Mouse (Mus musculus) embryonic facial prominence, embryonic 11.5 days (tissue): ENCODE measurements around the gene Gtf3a. TPM values are rescaled to one million over a fixed set of nuclear protein-coding genes. Genes with fewer than 3 reads are reported as not detected.
A peak's percentile ranks its signal among the peaks of the same experiment; 100 is the strongest.

ENCODE experiments used
- ATAC-seq: fragments of 200-750 bp; cut with Nextera tagmentation; replicated peaks from 2 replicates; pipeline ENCODE4 v1.8.0; 2017; ENCODE audit warnings: low read depth; ENCODE audit not compliant: insufficient number of reproducible peaks, low FRiP score, low TSS enrichment
- DNase-seq: peaks from one replicate; pipeline ENCODE4 v3.0.0-alpha.2; 2015; ENCODE audit warnings: low spot score
- H3K27ac ChIP-seq: fragments of 300-500 bp; sonication (generic); replicated peaks from 2 replicates; pipeline ENCODE4 v1.5.1; 2014; ENCODE audit warnings: mild to moderate bottlenecking, low read depth, low read length, control low read depth
- H3K27me3 ChIP-seq: fragments of 300-500 bp; sonication (generic); 2 replicates; pipeline ENCODE4 v1.6.1; 2014; ENCODE audit warnings: mild to moderate bottlenecking, low read length, moderate library complexity, mixed read lengths; ENCODE audit not compliant: control insufficient read depth, insufficient read depth
- H3K36me3 ChIP-seq: fragments of 300-500 bp; sonication (generic); replicated peaks from 2 replicates; pipeline ENCODE4 v1.6.1; 2014; ENCODE audit warnings: low read depth, mild to moderate bottlenecking, low read length, moderate library complexity, mixed read lengths; ENCODE audit not compliant: control insufficient read depth, insufficient read depth
- H3K4me1 ChIP-seq: fragments of 300-500 bp; sonication (generic); 2 replicates; pipeline ENCODE4 v1.6.1; 2014; ENCODE audit warnings: low read length, mixed read lengths; ENCODE audit not compliant: control insufficient read depth, insufficient read depth
- H3K4me2 ChIP-seq: fragments of 300-500 bp; sonication (generic); 2 replicates; pipeline ENCODE4 v1.6.1; 2014; ENCODE audit warnings: low read depth, mild to moderate bottlenecking, control low read depth, low read length, moderate library complexity
- H3K4me3 ChIP-seq: fragments of 300-500 bp; sonication (generic); 2 replicates; pipeline ENCODE4 v1.5.1; 2014; ENCODE audit warnings: low read depth, low read length, control low read depth
- H3K9ac ChIP-seq: fragments of 300-500 bp; sonication (generic); replicated peaks from 2 replicates; pipeline ENCODE4 v1.6.1; 2014; ENCODE audit warnings: mild to moderate bottlenecking, control low read depth, low read length
- H3K9me3 ChIP-seq: fragments of 300-500 bp; sonication (generic); replicated peaks from 2 replicates; pipeline ENCODE4 v1.6.1; 2016; ENCODE audit warnings: mild to moderate bottlenecking, low read length, inconsistent platforms, mixed read lengths; ENCODE audit not compliant: control insufficient read depth
- WGBS: fragments of 180-500 bp; shearing (Covaris S2); extraction: QIAGEN DNeasy Blood & Tissue Kit; methylation state at CpG from one replicate; pipeline ENCODE4 v1.1.7; 2014; 5-methylcytosine and 5-hydroxymethylcytosine counted together
- polyA plus RNA-seq: library from polyadenylated mRNA; unstranded; fragments of >200 nt; fragmentation: Nextera tagmentation; extraction: Ambion mirVana; gene quantifications from 2 replicates; pipeline ENCODE4 v1.2.1, GENCODE M21; 2014

Gtf3a gene
- polyA plus RNA-seq, result 120 and 126 TPM in 2 replicates

DNA sequence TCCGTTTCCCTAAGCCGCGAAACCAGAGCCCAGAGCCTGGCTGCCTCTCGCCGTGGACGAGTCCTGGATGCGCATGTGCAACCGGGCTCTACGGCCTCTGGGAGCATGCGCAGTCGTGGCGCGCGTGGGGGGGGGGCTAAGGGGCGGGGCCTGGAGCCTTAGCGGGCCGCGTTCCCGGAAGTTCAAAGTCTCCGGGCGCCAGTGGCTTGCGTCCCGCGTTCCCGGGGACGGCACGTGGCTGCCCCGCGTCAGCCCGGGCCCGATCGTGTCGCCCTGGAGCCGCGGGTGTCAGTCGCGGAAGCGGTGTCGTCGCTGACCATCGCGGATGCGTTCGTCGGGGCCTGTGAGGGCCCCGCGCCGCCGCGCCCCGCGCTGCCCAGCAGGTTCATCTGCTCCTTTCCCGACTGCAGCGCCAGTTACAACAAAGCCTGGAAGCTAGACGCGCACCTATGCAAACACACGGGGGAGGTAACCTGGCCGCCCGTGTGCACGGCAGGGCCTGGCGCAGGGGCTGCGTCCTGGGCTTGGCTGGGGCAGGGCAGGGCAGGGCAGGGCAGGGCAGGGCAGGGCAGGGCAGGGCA lies at the start of gene Gtf3a:
Gtf3a (plus strand) TSS at position 150 of the 581 bp plus-strand sequence.
- peak within 1 kb of the TSS; percentile 74 for H3K4me2 ChIP-seq
- H3K27ac ChIP-seq, result peak within 1 kb of the TSS; percentile 56; the same call in 1 of the 2 replicates
- DNase-seq (peak; percentile 94), ATAC-seq (peak; percentile 91)
- H3K9ac ChIP-seq, result peak within 1 kb of the TSS; percentile 93
- H3K4me1 ChIP-seq, result 0 out of 2 replicates have a peak, but pooled peaks cover 3% of the 10 kb centered on the region
- WGBS, result under 1% methylated on average over 59 of the region's 62 CpGs
- no peaks in the 10 kb centered on the region for H3K9me3 ChIP-seq
- peak within 1 kb of the TSS; percentile 78 for H3K4me3 ChIP-seq
- peaks cover 9% of the 10 kb centered on the region for H3K36me3 ChIP-seq
- no peaks in the 10 kb centered on the region for H3K27me3 ChIP-seq

DNA sequence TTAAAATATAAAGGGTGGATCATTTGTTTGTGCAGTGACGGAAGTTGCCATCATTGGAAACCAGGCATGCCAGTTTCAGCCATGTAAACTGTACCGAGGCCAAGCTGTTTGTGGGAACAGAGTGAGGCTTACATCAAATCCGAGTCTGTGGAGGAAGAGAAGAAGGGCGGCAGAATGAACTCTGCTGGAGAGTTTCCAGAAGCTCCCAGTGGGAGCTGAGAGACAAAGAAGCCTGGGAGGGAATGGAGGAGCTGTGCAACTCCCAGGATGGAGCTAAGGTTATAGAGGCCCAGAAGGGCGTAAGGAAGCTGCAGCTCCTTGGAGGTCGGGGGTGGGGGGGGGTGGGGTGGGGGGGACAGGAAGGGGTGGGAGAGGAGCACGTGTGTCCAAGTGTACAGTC lies 48.1 kb upstream of the Gtf3a start:
- H3K9ac ChIP-seq, result no peak overlapping the region
- DNase-seq, result no peak
- no peak overlapping the region for H3K4me2 ChIP-seq
- no peaks in the 10 kb centered on the region for H3K36me3 ChIP-seq
- H3K27ac ChIP-seq, result no peak overlapping the region
- H3K9me3 ChIP-seq, result no peaks in the 10 kb centered on the region
- no peak overlapping the region for H3K4me3 ChIP-seq
- ATAC-seq, result no peak
- H3K27me3 ChIP-seq, result no peaks in the 10 kb centered on the region
- no peaks in the 10 kb centered on the region for H3K4me1 ChIP-seq
- 53% methylated on average over 6 of the region's 7 CpGs for WGBS

DNA sequence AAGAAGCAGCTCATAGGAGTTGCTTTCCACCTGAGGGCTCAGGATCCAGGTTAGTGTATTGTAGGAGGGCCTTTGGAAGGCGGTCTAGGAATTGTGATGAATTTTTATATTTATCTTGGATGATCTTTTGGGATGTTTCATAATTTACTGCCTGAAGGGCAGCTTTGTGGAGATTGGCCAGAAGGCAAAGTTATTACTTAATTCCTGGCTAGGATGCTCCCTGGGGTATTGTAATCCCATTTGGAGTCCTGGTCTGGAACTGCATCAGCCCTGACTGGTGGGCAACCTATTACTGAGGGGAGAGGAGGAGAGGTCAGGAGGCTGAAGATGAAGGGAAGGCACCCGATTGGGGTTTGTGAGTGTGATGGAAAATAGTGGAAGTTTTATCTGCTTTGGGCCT lies 47.0 kb upstream of the Gtf3a start:
- H3K9ac ChIP-seq, result no peak overlapping the region
- H3K4me1 ChIP-seq, result no peaks in the 10 kb centered on the region
- H3K4me3 ChIP-seq, result no peak overlapping the region
- no peak overlapping the region for H3K4me2 ChIP-seq
- DNase-seq (no peak), ATAC-seq (no peak)
- H3K27me3 ChIP-seq, result no peaks in the 10 kb centered on the region
- no peaks in the 10 kb centered on the region for H3K36me3 ChIP-seq
- H3K27ac ChIP-seq, result no peak overlapping the region
- no peaks in the 10 kb centered on the region for H3K9me3 ChIP-seq
- 78% methylated on average over 2 of the region's 2 CpGs for WGBS

DNA sequence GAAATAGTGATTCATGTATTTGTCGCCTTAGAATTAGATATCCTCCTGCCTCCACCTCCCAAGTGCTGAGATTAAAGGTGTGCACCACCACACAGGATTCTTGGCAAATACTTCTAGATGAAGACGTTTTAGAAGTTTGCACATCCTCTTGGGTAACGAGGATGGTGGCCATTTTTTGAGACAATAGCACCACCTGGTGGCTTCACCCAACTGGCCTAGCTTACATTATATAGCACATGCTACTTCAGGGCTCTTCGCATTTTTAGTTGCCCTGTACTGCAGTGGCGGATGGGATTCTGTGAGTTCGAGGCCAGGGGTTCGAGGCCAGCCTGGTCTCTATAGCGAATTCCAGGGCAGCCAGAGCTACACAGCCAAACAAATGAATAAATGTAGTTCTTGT lies 44.1 kb upstream of the Gtf3a start:
- DNase-seq, result peak; percentile 81
- Histone ChIP-seq H3K9ac (no peak overlapping the region), H3K4me3 (no peak overlapping the region), H3K27ac (no peak overlapping the region), H3K9me3 (no peaks in the 10 kb centered on the region), H3K4me2 (no peak overlapping the region), H3K36me3 (no peaks in the 10 kb centered on the region), H3K27me3 (no peaks in the 10 kb centered on the region), H3K4me1 (no peaks in the 10 kb centered on the region)
- no peak for ATAC-seq
- WGBS, result 34% methylated on average over 8 of the region's 8 CpGs

DNA sequence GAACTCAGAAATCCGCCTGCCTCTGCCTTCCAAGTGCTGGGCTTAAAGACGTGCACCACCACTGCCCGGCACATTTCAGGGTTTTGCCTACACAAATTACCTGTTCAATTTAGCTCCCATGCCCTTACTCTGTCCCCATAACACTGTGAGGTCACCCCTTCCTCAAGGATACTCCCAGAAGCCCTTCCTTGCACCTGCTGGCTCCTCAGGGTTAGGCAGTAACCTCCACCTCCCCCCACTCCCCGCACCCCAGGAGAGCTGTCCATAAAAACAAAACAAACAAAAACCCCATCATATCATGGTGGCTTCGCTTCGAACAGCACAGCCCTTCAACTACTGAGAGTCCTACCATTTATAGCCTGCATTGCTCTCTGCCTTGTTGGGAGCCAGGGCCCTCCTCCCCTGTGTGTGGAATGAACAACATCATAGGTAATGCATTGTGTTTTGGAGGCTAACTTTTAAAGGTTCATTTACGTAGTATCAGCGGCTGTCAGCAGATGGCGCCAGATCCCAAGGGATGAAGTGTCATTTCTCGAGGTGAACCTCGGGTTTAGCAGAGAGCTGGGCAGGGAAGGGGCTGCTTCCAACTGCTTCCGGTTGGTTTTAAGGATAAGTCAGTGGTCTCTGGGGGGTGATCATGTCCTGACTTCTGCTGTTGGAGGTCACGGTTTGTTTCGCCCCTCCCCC lies 42.8 kb upstream of the Gtf3a start:
- 23% methylated on average over 14 of the region's 14 CpGs for WGBS
- H3K27ac ChIP-seq, result no peak overlapping the region
- no peak overlapping the region for H3K4me3 ChIP-seq
- H3K36me3 ChIP-seq, result no peaks in the 10 kb centered on the region
- H3K9me3 ChIP-seq, result no peaks in the 10 kb centered on the region
- DNase-seq, result peak; percentile 87
- no peaks in the 10 kb centered on the region for H3K4me1 ChIP-seq
- ATAC-seq, result peak; percentile 66
- no peak overlapping the region for H3K4me2 ChIP-seq
- no peaks in the 10 kb centered on the region for H3K27me3 ChIP-seq
- no peak overlapping the region for H3K9ac ChIP-seq

DNA sequence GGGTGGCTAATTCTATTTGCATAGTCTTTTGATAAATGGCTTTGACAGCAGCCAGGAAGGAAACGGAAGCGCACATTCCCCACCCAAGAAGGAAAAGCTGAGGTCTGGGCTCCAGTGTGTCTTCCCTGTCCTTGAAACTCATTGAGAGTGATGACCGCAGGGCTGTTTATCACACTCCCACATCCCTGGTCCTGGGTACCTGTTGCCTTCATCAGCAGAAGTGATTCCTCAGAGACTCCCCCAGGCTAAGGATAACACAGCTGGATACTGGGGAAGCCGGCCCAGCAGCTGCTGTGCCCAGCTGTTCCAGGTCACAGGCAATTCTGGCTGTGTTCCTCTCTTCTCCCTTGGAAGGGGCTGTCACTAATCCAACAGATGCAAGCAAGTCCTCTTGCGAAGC lies 40.9 kb upstream of the Gtf3a start:
- H3K9ac ChIP-seq, result no peak overlapping the region
- H3K36me3 ChIP-seq, result no peaks in the 10 kb centered on the region
- H3K27me3 ChIP-seq, result no peaks in the 10 kb centered on the region; the same call in 1 of the 2 replicates
- H3K4me2 ChIP-seq, result no peak overlapping the region
- no peak for ATAC-seq
- 50% methylated on average over 5 of the region's 5 CpGs for WGBS
- H3K9me3 ChIP-seq, result no peaks in the 10 kb centered on the region
- no peak overlapping the region for H3K4me3 ChIP-seq
- H3K27ac ChIP-seq, result no peak overlapping the region
- no peaks in the 10 kb centered on the region; the same call in 1 of the 2 replicates for H3K4me1 ChIP-seq
- DNase-seq, result no peak

DNA sequence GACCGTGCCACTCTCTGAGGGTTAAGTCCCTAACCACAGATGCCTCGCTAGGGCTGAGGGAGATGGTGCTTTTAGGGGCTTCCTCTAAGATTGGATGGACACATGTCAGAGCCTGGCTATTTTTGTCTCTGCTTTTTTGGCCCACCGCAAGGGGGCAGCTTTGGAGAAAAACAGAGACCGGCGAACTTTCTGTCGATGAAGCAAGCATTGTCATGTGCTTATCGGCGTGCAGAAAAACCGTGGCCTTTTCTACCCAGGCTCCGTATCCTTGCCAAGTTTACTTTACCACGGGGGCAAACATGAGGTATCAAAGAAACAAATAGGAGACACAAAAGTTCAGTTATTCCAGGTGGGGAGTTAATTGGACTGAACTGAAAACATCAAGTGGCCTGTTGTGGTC lies 39.8 kb upstream of the Gtf3a start:
- Histone ChIP-seq H3K36me3 (no peaks in the 10 kb centered on the region), H3K9ac (no peak overlapping the region), H3K27ac (no peak overlapping the region), H3K4me2 (no peak overlapping the region), H3K9me3 (no peaks in the 10 kb centered on the region), H3K27me3 (no peaks in the 10 kb centered on the region; the same call in 1 of the 2 replicates), H3K4me3 (no peak overlapping the region), H3K4me1 (no peaks in the 10 kb centered on the region; the same call in 1 of the 2 replicates)
- DNase-seq (peak; percentile 33), ATAC-seq (no peak)
- WGBS, result 48% methylated on average over 11 of the region's 11 CpGs

DNA sequence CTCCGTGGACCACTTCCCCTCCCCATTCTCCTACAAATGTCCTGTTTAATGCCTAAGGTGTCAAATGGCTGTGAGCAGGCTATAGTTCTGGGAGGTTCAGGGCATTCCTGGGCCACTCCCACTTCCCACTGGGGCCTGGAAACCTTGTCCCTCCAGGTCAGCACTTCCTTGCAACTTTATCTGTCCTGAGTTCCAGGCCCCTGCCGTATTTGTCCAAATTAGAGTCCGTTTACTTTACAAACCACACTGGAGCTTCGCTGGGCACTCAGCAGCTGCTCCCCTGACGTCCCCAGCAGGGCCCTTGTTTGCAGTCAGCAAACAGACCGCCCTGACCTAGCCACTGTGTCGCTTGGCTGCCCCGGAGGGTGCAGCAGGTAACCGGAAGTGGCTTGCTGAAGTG lies 36.3 kb upstream of the Gtf3a start:
- Histone ChIP-seq H3K4me1 (no peaks in the 10 kb centered on the region; the same call in 1 of the 2 replicates), H3K9me3 (no peaks in the 10 kb centered on the region), H3K4me2 (no peak overlapping the region), H3K4me3 (no peak overlapping the region), H3K27ac (no peak overlapping the region), H3K9ac (no peak overlapping the region), H3K36me3 (no peaks in the 10 kb centered on the region), H3K27me3 (no peaks in the 10 kb centered on the region; the same call in 1 of the 2 replicates)
- ATAC-seq (no peak), DNase-seq (peak; percentile 29)
- WGBS, result 13% methylated on average over 9 of the region's 9 CpGs
